Mouse (Mus musculus) limb, embryonic 14.5 days (tissue): Measurements from ENCODE around the gene Gltpd2. TPM values are rescaled to one million over a fixed set of nuclear protein-coding genes. Genes with fewer than 3 reads are reported as not detected.
"Not testable (repeated sequence)": the region's sequence is repeated elsewhere in the genome, so short reads cannot be mapped to it uniquely, and the experiment has no call there.

Source experiments
- ATAC-seq: fragments of 200-750 bp; cut with Nextera tagmentation; 2 replicates; pipeline ENCODE4 v1.8.0; 2017; ENCODE audit warnings: low read depth, moderate number of reproducible peaks, moderate TSS enrichment; ENCODE audit not compliant: low FRiP score
- DNase-seq: peaks from one replicate; pipeline ENCODE4 v3.0.0-alpha.2; 2015; ENCODE audit warnings: low spot score
- H3K27ac ChIP-seq: fragments of 300-500 bp; sonication (generic); replicated peaks from 2 replicates; pipeline ENCODE4 v1.5.1; 2014; ENCODE audit warnings: low read depth, mild to moderate bottlenecking, low read length, moderate library complexity, mixed read lengths
- H3K27me3 ChIP-seq: fragments of 300-500 bp; sonication (generic); 2 replicates; pipeline ENCODE4 v1.6.1; 2014; ENCODE audit warnings: low read length, mixed read lengths; ENCODE audit not compliant: control insufficient read depth, insufficient read depth
- H3K36me3 ChIP-seq: fragments of 300-500 bp; sonication (generic); 2 replicates; pipeline ENCODE4 v1.6.1; 2014; ENCODE audit warnings: mild to moderate bottlenecking, low read length, moderate library complexity, mixed read lengths; ENCODE audit not compliant: control insufficient read depth, insufficient read depth
- H3K4me1 ChIP-seq: fragments of 300-500 bp; sonication (generic); 2 replicates; pipeline ENCODE4 v1.6.1; 2014; ENCODE audit warnings: antibody characterized with exemption, low read length, mixed read lengths; ENCODE audit not compliant: control insufficient read depth, insufficient read depth
- H3K4me2 ChIP-seq: fragments of 300-500 bp; sonication (generic); replicated peaks from 2 replicates; pipeline ENCODE4 v1.6.1; 2014; ENCODE audit warnings: low read depth, mild to moderate bottlenecking, low read length, moderate library complexity; ENCODE audit not compliant: severe bottlenecking
- H3K4me3 ChIP-seq: fragments of 300-500 bp; sonication (generic); replicated peaks from 2 replicates; pipeline ENCODE4 v1.5.1; 2014; ENCODE audit warnings: low read length
- H3K9ac ChIP-seq: fragments of 300-500 bp; sonication (generic); 2 replicates; pipeline ENCODE4 v1.6.1; 2014; ENCODE audit warnings: mild to moderate bottlenecking, low read depth, low read length, moderate library complexity; ENCODE audit not compliant: severe bottlenecking
- H3K9me3 ChIP-seq: fragments of 300-500 bp; sonication (generic); 2 replicates; pipeline ENCODE4 v1.6.1; 2016; ENCODE audit warnings: low read length; ENCODE audit not compliant: control insufficient read depth
- POLR2A ChIP-seq: fragments of 200-500 bp; IDR thresholded peaks from 2 replicates; pipeline ENCODE4 v1.8.0; 2012; ENCODE audit warnings: inconsistent platforms, mild to moderate bottlenecking, moderate library complexity, borderline replicate concordance; ENCODE audit not compliant: insufficient read depth, insufficient read length; ENCODE audit errors: extremely low read depth
- WGBS: fragments of 180-500 bp; shearing (Covaris S2); extraction: QIAGEN DNeasy Blood & Tissue Kit; methylation state at CpG from one replicate; pipeline ENCODE4 v1.1.7; 2014; 5-methylcytosine and 5-hydroxymethylcytosine counted together
- polyA plus RNA-seq, 2 experiments: library from polyadenylated mRNA; depleted of rRNA in 1 of 2; stranded (reverse) in 1 of 2; unstranded in 1 of 2; fragments of >200 nt; fragmentation: Nextera tagmentation in 1 of 2; extraction: Ambion mirVana in 1 of 2; gene quantifications; 2 replicates each; pipeline versions ENCODE4 v1.2.1 to v1.2.3; 2012 to 2014

Gene Gltpd2
- polyA plus RNA-seq, 2 experiments, result 0.24 to 0.73 TPM

DNA sequence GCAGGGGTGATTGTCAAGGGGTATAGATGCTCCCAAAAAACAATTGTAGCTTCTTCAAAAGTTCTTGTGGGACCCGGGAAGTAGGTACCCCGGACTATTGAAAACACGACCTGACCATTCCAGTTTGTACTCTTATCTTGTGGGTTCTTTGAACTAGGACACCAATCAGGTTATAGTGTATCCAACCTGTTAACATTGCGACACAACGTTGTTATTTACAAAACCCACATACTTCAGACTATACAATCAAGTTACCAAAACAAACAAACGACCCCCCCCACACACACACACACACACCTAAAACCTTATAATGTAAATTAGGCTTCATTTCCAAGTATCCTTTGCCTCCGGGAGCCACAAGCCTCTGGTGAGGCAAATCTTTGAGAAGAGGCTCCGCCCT lies 5.8 kb downstream of the Gltpd2 start:
- DNase-seq (no peak), ATAC-seq (peak; percentile 16)
- H3K27me3 ChIP-seq, result no peaks in the 10 kb centered on the region
- H3K4me1 ChIP-seq, result peaks cover 9% of the 10 kb centered on the region
- H3K36me3 ChIP-seq, result peaks cover 26% of the 10 kb centered on the region
- H3K27ac ChIP-seq, result no peak overlapping the region
- peak overlapping the region; percentile 79 for H3K4me2 ChIP-seq
- WGBS, result 12% methylated on average over 8 of the region's 8 CpGs
- H3K4me3 ChIP-seq, result peak overlapping the region; percentile 65
- H3K9ac ChIP-seq, result 0 out of 2 replicates have a peak overlapping the region, but pooled peaks have one; percentile 25
- no peak for TF ChIP-seq POLR2A
- no peaks in the 10 kb centered on the region for H3K9me3 ChIP-seq

DNA sequence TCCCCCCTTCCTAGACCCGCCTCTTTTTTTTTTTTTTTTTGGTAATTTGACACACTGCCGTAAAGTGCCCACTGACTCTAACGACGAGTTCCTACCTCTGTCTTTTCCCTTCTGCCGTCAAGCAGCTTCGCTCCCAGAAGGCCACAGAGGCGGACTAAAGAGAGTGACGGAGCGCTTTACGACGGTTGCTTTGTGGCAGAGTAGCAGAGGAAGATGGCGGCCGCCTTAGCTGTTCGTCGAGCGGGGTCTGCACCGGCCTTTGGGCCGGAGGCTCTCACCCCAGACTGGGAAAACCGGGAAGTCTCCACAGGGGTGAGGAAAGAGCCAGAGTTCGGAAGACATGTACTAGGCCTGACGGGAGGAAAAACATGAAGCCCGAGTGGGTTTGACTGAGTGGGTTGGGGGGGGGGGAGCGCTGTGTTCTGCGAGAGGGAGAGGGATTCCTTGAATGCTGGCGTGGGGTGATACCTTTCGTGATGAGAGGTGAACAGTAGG lies 6.2 kb downstream of the Gltpd2 start, which contains the start of gene Psmb6:
Gene Psmb6, plus strand, starts transcription at position 184 of the 495 bp plus-strand sequence.
- Histone ChIP-seq H3K27me3 (no peaks in the 10 kb centered on the region), H3K4me2 (peak within 1 kb of the TSS; percentile 79), H3K4me1 (peaks cover 5% of the 10 kb centered on the region), H3K27ac (no peak within 1 kb of the TSS), H3K4me3 (peak within 1 kb of the TSS; percentile 65), H3K36me3 (peaks cover 26% of the 10 kb centered on the region), H3K9me3 (no peaks in the 10 kb centered on the region), H3K9ac (peak within 1 kb of the TSS; percentile 72)
- DNase-seq, result peak; percentile 99
- peak; percentile 94 for ATAC-seq
- WGBS, result under 1% methylated on average over 25 of the region's 26 CpGs
- TF ChIP-seq POLR2A, result peak; percentile 89; the same call in 1 of the 2 replicates

DNA sequence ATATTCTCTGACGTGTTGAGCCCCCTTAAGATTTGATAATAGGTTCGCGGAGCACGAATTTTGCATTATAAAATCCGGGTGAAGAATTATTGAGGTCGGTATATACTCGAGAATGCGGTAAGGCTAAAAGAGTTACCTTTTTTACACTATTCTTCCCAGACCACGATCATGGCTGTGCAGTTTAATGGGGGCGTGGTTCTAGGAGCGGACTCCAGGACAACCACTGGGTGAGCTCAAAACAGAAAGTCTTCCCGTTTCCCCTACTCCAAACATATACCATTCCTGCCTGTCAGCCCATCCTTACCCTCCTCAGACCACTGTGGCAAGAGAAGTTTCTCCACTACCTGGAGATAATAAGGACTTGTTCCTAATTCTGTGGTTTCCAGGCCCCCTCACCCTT lies 6.7 kb downstream of the Gltpd2 start:
- no peak for TF ChIP-seq POLR2A

DNA sequence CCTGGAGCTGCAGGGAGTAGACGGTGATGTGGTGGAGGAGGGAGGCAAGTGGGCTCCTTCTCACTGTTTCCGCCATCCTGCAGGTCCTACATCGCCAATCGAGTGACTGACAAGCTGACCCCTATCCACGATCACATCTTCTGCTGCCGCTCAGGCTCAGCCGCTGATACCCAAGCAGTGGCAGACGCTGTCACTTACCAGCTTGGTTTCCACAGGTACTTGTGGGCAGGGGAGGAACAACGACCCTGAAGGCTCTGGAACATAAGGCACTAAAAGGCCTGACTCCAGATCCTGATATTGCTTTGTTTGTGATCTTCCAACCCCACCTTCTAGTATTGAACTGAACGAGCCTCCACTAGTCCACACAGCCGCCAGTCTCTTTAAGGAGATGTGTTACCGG lies 7.2 kb downstream of the Gltpd2 start:
- peak overlapping the region; percentile 79 for H3K4me2 ChIP-seq
- DNase-seq (no peak), ATAC-seq (no peak)
- peak overlapping the region; percentile 65 for H3K4me3 ChIP-seq
- no peak for TF ChIP-seq POLR2A
- no peak overlapping the region for H3K27ac ChIP-seq
- no peaks in the 10 kb centered on the region for H3K27me3 ChIP-seq
- peaks cover 26% of the 10 kb centered on the region for H3K36me3 ChIP-seq
- H3K4me1 ChIP-seq, result peaks cover 5% of the 10 kb centered on the region
- peak overlapping the region; percentile 72; the same call in 1 of the 2 replicates for H3K9ac ChIP-seq
- H3K9me3 ChIP-seq, result no peaks in the 10 kb centered on the region
- WGBS, result 90% methylated on average over 12 of the region's 12 CpGs

More for the DNA sequence above, 6.7 kb downstream of the Gltpd2 start:
- Histone ChIP-seq H3K27ac (no peak overlapping the region), H3K36me3 (peaks cover 26% of the 10 kb centered on the region), H3K4me1 (peaks cover 5% of the 10 kb centered on the region), H3K4me3 (peak overlapping the region; percentile 65), H3K9me3 (no peaks in the 10 kb centered on the region), H3K27me3 (no peaks in the 10 kb centered on the region), H3K9ac (peak overlapping the region; percentile 72), H3K4me2 (peak overlapping the region; percentile 79)
- 1% methylated on average over 12 of the region's 12 CpGs for WGBS
- ATAC-seq (peak; percentile 28; the same call in 1 of the 2 replicates), DNase-seq (no peak)

DNA sequence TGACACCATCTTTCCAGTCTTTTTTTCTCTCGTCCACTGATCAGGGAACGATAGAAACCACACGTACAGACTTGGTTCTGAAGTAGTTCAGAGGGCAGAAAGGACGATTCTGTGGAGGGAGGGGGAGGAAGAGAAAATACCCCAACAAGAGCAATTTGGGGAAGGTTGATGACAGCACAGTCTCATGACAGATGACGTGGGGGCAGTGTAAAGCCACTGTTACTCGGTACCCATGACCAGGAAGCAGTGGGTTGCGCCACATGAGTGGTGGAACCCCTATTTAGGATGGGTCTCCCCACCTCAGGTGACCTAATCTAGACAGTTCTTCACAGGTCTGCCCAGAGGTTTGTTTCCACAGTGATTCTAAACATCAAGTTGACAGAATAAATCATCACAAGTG lies 9.6 kb downstream of the Gltpd2 start:
- no peak for ATAC-seq
- WGBS, result 92% methylated on average over 7 of the region's 7 CpGs
- no peak for TF ChIP-seq POLR2A
- H3K36me3 ChIP-seq, result peaks cover 26% of the 10 kb centered on the region
- H3K9ac ChIP-seq, result no peak overlapping the region
- H3K27ac ChIP-seq, result no peak overlapping the region
- H3K27me3 ChIP-seq, result no peaks in the 10 kb centered on the region
- peaks cover 5% of the 10 kb centered on the region for H3K4me1 ChIP-seq
- H3K4me3 ChIP-seq, result no peak overlapping the region
- H3K4me2 ChIP-seq, result no peak overlapping the region
- no peak for DNase-seq
- H3K9me3 ChIP-seq, result no peaks in the 10 kb centered on the region

DNA sequence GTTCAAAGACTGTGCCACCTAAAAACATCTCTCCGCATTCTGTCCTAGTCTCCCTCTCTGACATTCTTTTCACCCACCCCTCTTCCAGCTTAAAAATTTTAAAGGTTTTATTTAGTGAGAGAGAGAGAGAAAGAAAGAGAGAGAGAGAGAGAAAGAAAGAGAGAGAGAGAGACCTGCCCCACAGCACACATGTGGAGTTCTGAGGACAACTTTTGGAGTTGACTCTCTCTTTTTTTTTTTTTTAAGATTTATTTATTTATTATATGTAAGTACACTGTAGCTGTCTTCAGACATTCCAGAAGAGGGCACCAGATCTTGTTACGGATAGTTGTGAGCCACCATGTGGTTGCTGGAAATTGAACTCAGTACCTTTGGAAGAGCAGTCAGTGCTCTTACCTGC lies 12.1 kb downstream of the Gltpd2 start:
- not testable (repeated sequence) for ATAC-seq, DNase-seq, H3K4me2 ChIP-seq, H3K4me3 ChIP-seq, H3K9me3 ChIP-seq, H3K27me3 ChIP-seq, H3K4me1 ChIP-seq, H3K27ac ChIP-seq, H3K9ac ChIP-seq
- H3K36me3 ChIP-seq, result peaks cover 26% of the 10 kb centered on the region
- WGBS, result 81% methylated on average over 2 of the region's 2 CpGs
